Mouse (Mus musculus): ENCODE results near the gene Pbx4.

DNA sequence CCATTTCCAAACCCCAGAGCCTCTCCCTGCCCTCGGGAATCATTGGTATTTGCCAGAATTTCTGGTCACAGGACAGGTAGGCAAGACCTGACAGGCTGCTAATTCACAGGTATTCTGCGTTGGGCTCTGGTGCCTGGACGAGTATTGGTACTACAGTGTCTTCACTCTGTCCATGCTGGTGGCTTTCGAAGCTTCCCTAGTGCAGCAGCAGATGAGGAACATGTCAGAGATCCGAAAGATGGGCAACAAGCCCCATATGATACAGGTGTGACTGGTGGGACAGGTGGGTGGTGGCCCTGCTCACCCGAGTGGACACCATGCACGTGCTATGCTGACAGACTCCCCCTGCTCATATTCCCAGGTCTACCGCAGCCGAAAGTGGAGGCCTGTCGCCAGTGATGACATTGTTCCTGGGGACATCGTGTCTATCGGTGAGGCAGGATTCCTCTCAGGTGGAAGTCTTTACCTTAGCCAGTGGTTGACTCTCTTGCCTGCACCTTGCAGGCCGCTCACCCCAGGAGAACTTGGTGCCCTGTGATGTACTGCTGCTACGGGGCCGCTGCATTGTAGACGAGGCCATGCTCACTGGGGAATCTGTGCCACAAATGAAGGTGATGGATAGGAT, 35.5 kb upstream of the Pbx4 start:
- TF ChIP-seq CTCF (conservative IDR thresholded peaks at IDR 0.05; ENCODE audit: low read length) (no peak), POU5F1 (IDR thresholded peaks at IDR 0.05; ENCODE audit: borderline replicate concordance, low read length) (no peak)

Measured in E14TG2a.4 (cell line).